Mouse (Mus musculus): ENCODE measurements around the gene Bcl6b.

The Bcl6b gene

DNA sequence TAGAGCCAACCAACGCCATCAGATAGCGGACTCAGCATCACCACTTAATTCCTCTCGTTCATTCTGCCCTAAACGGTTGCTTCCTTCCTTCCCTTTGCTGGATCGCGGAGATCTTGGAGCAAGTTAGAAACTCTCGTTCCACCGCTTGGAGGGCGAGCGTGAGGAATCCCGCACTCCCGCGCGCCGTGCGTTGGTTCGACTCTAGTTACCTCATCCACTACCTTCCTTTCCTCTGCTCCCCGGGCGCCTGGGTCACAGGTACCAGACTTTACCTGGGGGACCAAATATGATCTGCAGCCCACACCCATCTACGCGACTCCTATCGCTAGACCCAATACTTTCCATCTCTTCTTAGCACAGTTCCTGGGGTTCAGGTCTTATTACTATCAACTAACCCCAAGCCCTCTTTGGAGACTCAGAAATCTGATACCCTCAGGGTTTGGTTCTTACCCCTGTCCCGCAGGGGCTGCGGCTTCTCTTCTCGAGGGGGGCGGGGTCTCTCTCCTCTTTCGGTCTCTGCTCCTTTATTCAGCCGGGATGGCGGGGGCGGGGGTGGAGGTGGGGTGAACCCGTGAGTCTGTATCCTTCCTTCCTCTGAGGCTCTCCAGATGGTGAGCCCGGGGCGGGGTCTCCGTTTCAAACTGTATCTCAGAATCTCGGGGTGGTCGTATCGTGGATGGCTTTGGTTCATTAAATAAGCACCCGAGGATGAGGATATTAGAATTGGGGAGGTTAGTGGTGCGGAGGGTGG lies at the start of gene Bcl6b:
TSS of gene Bcl6b (minus strand) at position 539 of the 751 bp plus-strand sequence.
- DNase-seq = no peak

DNA sequence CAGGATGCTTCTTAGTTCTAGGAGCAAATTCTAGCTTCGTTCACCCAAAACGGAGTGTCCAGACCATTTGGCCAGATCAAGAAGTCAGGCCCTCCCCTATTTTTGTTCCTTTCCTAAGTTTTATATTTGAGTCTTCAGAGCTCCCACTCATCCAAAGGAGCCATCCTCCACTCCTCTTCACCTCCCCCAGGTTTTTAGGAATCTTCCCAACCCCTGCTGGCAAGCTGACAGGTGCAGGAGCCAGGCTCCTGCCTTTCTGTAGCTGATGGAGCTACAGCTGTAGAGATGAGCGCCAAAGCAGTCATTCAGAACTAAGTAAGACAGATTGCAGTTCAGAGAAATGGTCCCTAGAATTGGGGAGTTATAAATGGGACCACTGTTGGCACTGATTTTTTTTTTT lies 49.4 kb upstream of the Bcl6b start:
- DNase-seq = no peak

DNA sequence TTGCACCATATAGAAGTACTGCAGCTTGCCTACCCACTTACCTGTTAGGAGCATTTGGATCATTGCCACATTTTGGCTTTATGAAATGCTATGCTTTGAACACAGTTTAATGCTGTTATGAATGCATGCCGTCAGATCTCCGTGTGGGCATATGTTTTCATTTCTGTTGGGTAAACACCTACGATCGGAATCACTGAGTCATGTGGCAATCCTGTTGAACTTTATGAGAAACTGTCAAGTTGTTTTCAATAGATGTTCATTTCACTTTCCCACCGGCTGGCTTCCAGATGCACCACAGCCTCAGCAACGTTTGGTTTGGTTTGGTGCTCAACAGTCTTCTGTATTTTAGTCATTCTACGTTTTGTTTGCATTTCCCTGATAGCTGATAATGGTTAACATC lies 42.0 kb upstream of the Bcl6b start:
- no peak for DNase-seq

DNA sequence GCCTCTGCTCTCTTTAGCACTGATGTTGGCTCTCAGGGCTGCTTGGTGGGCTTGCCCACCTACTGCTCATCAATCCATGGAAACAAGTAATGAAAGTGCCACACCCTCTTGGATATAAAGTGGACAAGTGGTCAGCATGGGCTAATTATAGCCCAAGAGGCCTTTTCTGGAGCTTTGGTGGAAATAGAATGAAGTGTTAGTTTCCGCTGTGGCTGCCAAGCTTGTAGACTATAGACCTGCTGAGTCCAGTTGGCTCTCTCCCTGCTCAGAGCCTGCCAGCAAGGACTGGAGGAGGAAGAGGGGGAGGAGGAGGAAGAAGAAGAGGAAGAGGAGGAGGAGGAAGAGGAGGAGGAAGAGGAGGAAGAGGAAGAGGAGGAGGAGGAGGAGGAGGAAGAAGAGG lies 36.8 kb upstream of the Bcl6b start:
- no peak for DNase-seq

DNA sequence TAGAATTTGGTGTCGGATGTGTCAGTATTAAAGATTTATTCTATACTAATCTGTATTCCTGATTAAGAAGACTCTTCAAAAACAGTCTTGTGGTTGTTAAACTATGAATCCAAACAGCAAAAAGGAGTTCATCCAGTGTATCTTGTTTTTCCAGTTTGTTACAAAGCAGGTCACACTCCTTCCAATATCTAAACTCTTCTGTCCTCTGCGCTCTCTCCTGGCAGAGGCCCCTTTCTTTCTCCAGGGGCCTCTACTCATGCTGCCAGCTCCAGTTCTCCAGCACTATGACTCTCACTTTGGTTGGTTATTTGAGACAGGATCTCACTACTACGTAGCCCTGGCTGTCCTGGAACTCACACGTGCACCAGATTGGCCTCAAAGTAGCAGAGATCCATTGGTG lies 36.2 kb upstream of the Bcl6b start:
- DNase-seq = no peak

DNA sequence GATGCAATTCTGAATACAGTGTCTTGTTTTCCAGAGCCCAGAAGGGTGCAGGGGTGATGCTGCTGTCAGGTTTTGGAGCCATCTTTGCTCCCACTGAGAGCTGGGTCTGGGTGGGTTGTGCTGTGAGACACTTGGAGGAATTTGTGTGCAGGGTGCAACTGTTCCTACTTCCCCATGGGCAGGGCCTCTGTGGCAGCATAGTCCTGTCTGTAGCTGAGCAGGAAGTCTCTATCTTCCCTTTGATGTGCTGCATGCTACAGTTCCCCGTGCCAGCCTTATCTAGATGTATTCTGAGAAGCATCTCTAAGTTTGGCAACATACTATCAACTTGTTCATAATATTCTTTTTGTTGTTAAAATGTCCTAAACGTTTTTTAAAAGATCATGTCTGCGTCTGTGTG lies 35.7 kb upstream of the Bcl6b start:
- DNase-seq = peak; percentile 35 to 58

DNA sequence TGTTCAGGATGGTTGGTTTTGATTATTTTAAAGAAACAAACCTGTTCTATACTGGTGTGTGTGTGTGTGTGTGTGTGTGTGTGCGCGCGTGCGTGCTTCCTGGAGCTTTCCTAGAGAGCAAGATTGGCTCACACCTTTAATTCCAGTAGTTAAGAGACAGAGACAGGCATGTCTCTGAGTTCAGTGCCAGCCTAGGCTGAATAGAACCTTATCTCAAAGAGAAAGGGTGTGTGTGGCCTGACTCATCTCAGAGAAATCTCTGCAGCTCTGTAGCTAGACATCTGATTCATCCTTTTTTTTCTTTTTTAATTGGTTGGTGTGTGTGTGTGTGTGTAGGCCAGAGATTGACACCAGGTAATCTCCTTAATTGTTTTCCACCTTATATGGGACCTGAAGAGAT lies 29.4 kb upstream of the Bcl6b start:
- DNase-seq = no peak

DNA sequence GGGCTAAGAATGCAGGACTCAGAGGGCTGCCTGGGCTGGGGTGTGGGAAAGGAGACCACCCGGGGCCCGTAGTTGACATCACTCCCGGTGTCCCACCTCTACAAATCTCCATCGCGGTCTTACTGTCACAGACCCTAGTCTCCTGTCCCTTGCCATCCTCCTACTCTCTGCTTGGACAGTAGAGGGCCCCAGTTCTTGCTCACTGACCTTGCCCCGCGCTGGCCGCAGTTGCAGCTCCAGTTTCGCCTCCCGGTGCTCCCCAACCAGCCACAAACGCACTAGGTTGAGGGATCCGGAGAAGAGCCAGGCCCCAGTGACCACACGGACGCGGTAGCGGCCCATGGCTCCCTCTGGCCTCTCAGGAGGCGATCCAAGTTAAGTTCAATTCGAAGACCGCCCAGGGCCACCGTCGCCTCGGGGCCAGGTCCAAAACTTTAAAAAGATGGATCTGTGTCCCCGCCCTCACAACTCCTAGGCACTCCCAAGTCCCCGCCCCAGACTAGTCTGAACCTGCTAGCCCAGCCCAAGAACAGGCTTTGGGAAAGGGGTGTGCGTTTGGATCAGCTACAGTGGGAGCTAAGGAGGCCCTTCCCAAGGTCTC lies 25.4 kb upstream of the Bcl6b start, which contains the start of gene Alox12:
TSS of gene Alox12 (minus strand) at position 423 of the 601 bp plus-strand sequence.
- peak in 1 of 2 experiments; percentile 9 for DNase-seq

DNA sequence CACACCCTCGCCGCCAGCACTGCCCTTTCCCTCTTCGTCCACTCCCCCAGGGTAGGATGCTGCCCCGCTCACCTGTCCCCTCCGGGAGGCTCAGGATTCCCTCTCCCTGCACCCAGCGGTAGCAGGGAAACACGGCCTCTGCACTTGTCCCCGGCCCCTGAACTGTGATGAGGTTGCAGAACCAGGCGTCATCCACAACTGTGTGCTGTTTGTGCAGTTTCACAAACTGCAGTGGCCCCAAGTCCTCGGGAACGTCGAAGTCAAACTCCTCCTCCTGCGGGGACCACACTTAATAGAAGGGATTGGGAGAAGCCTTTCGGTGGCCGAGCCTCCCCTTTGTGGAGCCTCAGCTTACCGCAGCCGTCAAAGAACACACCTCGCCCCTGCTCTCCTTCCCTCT lies 24.7 kb upstream of the Bcl6b start:
- DNase-seq = no peak

DNA sequence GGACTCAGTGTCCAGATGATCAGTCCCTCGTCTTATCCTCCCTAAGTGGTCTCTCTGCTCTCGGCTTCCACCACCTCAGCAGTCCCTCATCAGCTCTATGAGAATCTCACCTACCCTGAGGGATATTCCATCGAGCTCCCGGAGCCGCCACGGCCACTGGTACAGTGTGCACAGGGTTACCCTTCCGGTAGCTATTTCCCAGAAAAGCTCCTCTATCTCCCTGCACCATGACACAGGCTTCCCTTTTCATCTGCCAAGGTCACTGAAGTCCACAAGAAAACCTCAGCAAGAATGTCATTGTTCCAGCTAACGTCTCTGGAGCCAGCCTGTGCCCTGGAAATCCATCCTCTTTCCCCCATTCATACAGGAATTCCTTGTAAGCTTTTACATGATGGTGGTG lies 22.3 kb upstream of the Bcl6b start:
- no peak for DNase-seq

DNA sequence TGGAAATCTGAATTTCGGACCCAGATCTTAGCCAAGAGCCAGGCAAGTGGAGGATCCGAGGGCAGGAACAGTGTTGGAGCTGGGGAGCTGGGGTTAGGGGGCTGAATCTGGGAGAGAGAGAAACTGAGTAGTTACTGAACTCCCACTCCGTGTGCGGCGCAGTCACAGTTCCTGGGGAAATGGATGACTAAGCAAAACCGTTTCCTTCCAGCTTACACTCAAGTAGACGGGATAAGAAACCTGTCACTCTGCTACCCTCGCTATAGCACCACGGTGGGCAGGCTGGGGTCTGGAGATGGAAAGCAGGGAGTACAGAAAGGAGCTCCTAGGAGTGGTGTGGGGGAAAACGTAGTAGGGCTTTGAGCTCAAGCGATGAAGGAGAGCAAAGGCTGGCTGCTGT lies 20.6 kb upstream of the Bcl6b start:
- DNase-seq = no peak

DNA sequence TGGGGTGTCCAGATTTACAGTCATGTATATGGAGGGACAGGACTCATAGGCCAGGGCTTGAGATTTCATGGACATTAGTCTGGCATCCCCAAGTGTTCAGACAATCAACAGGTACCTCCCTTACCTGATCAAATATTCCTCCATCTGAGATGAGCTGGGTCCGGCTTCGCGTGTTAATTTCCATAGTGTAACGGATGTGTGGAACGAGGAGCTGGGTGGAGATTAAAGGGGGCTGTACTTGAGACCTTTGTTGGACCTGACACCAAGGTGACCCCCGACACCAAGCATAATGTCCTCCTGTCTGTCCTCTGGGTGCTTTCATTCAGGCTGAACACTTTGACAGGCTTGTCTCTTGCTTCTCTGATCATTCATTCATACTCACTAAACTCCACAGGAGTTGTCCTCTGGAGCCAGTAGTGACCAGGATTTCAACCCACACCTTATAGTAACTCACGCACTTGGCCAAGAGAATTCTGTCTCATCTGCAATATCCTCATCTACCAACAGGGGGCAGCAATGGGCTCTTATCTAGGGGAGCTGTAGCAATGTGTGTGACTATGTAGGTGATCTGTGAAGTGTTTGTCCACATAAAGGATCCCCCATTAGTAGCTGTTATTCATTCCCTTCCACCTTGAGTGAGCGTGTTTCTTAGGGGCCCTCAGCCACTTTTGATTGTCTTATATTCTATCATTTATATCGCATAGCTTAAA lies 17.7 kb upstream of the Bcl6b start:
- peak in 1 of 2 experiments; percentile 55 for DNase-seq

DNA sequence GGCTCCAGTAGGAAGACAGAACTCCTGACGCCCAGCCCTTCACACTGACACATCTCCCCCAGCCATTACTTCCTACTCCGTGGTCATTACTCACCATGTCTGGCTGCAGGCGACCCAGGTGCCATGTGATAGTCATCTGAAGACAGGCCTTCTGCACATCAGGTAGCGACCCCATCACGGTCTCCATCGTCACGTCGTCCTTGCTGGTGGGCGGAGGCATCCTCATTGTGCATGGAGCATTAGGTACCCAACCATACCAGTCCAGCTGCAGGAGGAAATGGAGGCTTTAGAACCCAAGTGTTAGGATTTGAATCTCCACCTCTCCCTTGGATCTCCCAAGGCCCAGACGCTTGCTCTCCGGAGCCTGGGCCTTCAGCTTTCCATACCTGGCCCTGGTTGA lies 13.0 kb upstream of the Bcl6b start:
- no peak for DNase-seq

DNA sequence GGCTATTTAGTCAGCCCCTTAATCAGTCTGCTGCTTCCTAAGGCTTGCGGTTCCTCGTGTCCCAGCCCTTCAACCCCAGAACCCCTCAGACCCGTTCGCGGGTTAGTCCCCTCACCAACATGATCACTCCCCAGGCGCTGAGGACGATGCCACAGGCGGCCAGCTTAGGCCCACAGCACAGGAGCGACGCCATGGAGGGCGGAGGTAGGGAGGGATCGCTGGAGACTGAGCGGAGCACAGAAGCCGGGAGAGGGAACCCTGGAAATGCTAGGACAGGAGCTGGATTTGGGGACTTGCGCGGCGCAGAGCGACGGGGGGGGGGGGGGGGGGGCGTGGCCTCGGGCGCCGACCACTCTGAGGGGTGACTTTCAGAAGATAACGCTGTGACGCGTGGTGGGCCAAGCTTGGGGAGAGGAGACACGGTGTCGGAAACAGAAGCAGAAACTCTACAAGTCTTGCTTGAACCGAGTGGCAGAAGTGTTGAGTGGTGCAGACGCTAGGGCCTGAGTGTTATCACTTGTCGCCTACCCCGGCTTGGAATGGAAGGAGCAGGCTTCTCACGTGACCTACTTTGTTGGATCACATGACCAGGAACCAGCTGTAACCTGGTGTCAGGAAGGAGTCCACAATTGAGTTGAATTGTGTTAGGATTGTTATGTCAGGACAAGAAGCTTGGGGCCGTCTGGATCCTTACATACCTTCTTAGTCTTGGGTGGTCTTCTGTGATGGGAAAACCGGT lies 10.1 kb upstream of the Bcl6b start, which contains the start of the genes Gm21988 and Rnasek:
TSS of gene Gm21988 (minus strand) at position 290 of the 739 bp plus-strand sequence.
TSS of gene Rnasek (minus strand) at position 302 of the 739 bp plus-strand sequence.
- DNase-seq = peak; percentile 49 to 68

DNA sequence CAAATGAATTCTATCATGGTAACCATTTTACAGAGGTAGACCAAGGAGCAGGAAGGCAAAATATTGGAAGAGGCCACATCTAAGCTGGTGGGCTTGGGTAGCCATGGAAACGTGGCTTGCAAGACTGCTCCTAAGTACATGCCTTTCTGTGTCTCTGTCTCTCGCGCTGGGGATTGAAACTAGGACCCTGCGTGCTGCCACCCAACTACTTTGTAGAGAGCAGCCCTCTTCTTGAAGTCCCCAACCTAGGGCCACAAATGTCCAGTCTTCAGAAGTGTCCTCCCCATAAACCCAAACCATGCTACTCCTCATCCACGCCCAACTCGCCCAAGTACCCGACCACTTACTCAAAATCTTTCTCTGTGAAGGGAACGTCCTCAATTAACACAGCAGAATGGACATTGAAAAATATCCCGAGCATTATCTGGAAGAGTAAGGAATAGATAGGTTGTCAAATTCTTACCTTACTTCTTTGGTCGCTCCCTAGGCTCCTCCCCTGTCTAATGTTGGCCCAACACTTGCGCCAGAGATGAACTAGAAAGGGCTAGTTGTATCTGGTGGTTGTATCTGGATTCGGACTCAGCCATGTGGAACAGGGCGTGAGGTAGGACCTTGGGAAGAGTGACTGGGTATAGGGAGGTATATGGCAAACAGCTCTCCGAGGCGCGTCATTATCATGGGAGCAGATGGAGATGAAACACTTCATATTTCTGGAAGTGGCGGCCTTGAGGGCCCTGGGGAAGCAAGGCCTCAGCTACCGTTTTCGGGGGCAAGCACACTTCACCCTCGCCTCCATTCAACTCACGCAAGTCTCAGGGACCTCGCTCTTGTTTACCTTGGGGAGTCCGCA lies 9.2 kb upstream of the Bcl6b start:
- no peak for DNase-seq

DNA sequence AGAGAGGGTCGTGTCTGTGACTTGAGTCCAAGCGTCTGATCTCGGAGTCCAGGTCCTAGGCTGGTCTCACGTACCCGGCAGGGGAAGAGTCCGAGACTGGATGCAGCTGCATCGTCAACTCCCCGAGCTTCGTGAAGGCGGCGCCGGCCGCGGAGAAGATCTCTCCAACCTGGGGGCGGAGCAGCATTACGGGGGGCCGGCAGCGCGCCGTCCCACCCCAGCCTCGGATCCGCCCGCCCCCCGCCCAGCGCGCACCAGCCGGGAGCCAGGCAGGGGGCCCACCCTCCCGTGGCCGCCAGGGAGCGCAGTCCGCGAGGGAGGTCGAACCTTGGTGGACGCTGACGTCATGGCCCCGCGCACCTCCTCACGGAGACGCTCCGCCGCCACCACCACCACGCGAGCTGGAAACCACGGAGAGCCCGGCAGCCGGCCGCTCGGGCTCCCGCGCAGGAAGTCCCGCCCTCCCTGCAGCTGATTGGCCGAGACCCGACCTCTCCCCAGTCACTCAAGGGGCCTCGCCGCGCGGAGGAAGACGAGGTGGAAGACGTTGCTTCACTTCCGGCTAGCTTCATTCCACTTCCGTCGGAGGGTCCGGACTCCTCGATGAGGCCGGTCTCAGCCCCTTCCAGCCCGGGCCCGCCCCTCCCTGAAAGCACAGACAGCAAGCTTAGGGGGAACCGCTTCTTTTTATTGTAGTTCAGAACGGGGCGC lies 8.0 kb upstream of the Bcl6b start, which contains the start of gene 0610010K14Rik:
TSS of gene 0610010K14Rik (minus strand) at position 458 of the 711 bp plus-strand sequence.
- peak; percentile 96 for DNase-seq

DNA sequence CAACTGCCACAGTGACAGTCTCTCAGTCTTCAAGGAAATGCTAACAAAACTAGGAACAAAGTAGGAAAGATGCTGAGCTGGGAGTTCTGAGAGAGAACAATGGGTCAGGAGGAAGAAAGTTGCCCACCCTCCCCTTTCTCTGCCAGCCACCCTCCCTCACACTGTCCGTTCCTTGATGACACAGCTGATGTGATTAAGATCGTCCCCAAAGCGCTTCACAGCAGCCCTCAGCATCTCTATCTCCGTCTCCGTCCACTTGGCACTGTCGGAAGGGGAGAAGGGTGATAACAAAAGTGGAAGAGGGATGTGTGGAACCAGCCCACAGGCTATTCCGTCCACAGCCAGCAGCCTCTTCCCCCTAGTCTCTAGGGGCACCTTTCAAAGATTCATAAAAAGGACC lies 7.1 kb upstream of the Bcl6b start:
- DNase-seq = no peak

DNA sequence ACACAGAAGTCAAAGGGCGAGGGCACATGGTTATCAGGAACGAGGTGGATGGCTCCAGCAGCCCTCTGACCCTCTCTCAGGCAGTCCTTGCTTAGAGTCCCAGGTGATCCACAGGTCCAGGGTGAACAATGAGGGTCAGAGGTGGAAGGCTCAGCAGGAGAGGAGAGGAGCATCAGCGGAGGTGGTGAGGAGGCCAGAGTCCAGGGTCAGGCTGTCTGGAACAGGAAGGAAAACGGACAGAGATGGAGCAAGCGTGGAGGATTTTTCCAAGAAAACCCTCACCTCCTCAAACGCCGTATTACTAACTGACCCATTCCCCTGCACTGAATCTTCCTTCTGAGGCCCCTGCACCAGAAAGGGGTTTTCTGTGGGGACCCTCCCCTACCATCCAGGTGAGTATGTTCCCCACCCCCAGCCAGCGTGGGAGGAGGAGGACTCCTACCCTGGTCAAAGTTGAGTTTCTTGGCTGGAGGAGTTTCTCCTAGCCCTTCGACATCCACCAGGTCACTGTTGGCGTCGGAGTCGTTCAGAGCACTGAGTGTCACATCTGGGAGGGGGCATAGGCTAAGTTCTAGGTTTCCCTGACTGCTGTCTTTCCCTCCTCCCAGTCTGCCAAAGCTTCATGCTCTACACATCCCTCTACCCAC lies 5.8 kb upstream of the Bcl6b start:
- no peak for DNase-seq

DNA sequence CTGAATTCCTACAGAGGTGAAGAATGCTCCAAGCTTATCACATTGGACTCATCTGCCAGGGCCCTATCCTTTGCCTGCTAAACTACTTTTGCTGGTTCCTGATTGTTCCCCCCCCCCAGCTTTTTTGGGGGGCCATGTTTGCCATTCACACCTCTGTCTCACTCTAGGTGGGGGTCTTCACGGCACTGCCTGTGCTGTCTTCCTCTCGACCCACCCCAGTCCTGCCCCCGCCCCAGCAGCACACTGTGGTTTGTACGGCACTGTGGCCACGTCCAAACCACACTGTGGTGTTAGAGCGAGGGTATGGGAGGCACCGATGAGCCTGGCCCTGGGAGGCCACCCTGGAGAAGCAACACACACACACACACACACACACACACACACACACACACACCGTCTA lies 4.9 kb upstream of the Bcl6b start:
- DNase-seq = no peak

DNA sequence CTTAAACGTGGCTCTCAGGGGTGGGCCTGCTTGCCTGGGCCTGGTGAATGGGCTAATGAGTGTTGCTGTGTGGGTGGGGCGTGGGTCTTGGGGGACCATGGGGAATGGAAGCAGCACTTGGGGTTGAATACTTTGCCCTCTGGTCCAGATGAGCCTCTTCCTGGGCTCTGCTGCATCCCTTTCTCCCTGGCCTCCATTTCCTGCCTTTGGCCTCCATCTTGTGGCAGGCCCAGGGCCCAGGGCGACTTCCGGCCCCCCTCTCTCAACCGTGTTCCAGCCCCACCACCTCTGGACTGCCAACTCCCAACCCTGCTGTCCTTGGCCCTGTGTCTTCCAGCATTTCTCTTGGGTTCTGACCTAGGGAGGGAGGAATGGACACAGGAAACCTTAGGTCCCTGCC lies 4.4 kb upstream of the Bcl6b start:
- DNase-seq = no peak

DNA sequence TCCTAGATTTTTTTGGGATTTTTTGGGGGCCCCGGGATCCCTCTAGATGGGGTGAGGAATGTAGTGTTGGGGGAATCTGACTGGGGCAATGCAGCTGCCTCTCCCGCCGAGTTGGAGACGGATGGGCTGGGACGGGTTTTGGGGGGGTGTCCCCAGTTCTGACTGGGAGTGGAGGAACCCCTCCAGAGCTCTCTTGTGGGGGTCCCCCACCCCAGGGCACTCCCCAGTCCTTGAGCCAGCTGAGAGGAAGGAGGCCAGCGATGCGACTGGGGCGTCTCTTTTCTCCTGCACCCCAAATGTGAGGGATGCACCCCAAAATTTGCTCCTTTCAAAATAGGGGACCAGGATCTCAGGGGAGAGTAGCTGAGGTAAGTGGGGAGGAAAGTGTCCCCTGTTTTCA lies 3.4 kb upstream of the Bcl6b start:
- no peak for DNase-seq

All from thymus, adult 18-20 months (tissue).